Mouse (Mus musculus) right cerebral cortex, postnatal 10 days (tissue): ENCODE measurements around the gene Sumo3.

Source experiments
- DNase-seq, 2 experiments: peaks; one replicate each; pipeline ENCODE4 v3.0.0; 2021; ENCODE audit warnings: low spot score in 2 of 2

The Sumo3 gene

GRCm38 (mm10) chr10:77626036-77626435, 20.1 kb downstream of the Sumo3 start:
- DNase-seq: no peak

GRCm38 (mm10) chr10:77626591-77626990, 20.7 kb downstream of the Sumo3 start:
- no peak for DNase-seq

GRCm38 (mm10) chr10:77627497-77627896, 21.6 kb downstream of the Sumo3 start:
- DNase-seq: peak; percentile 84 to 90

- no peak for DNase-seq
Measured at GRCm38 (mm10) chr10:77629163-77629562, 23.3 kb downstream of the Sumo3 start.

- no peak for DNase-seq
Measured at GRCm38 (mm10) chr10:77629970-77630369, 24.1 kb downstream of the Sumo3 start.

GRCm38 (mm10) chr10:77634016-77634415, 28.1 kb downstream of the Sumo3 start:
- DNase-seq: no peak

GRCm38 (mm10) chr10:77634452-77635231, 28.7 kb downstream of the Sumo3 start:
- no peak for DNase-seq

- no peak for DNase-seq
Measured at GRCm38 (mm10) chr10:77636234-77636922, 30.5 kb downstream of the Sumo3 start.

GRCm38 (mm10) chr10:77638956-77639355, 33.1 kb downstream of the Sumo3 start:
- no peak for DNase-seq

GRCm38 (mm10) chr10:77643160-77643559, 37.3 kb downstream of the Sumo3 start:
- DNase-seq: no peak

GRCm38 (mm10) chr10:77645571-77645970, 39.7 kb downstream of the Sumo3 start:
- no peak for DNase-seq

- no peak for DNase-seq
Measured at GRCm38 (mm10) chr10:77647461-77647860, 41.6 kb downstream of the Sumo3 start.

GRCm38 (mm10) chr10:77647901-77648300, 42.0 kb downstream of the Sumo3 start:
- no peak for DNase-seq

GRCm38 (mm10) chr10:77652046-77652445, 46.1 kb downstream of the Sumo3 start:
- DNase-seq: no peak

- no peak for DNase-seq
Measured at GRCm38 (mm10) chr10:77658286-77658994, 52.5 kb downstream of the Sumo3 start.

GRCm38 (mm10) chr10:77663949-77664665, 58.2 kb downstream of the Sumo3 start:
- DNase-seq: no peak

- no peak for DNase-seq
Measured at GRCm38 (mm10) chr10:77666342-77666741, 60.4 kb downstream of the Sumo3 start.

GRCm38 (mm10) chr10:77667402-77667801, 61.5 kb downstream of the Sumo3 start:
- DNase-seq: peak; percentile 50 to 54
